Mouse (Mus musculus) lung, postnatal 0 days (tissue): ENCODE results near the gene Gm47995. TPM values are rescaled to one million over a fixed set of nuclear protein-coding genes. Genes with fewer than 3 reads are reported as not detected.
"Not testable (repeated sequence)": the region's sequence is repeated elsewhere in the genome, so short reads cannot be mapped to it uniquely, and the experiment has no call there.

Experiments used
- ATAC-seq: fragments of 200-750 bp; cut with Nextera tagmentation; 2 replicates; pipeline ENCODE4 v1.8.0; 2017; ENCODE audit warnings: moderate library complexity
- DNase-seq: peaks from one replicate; pipeline ENCODE4 v3.0.0-alpha.2; 2016; ENCODE audit warnings: low spot score
- H3K27ac ChIP-seq: fragments of 300-500 bp; sonication (generic); 2 replicates; pipeline ENCODE4 v1.5.1; 2014; ENCODE audit warnings: antibody characterized with exemption, mild to moderate bottlenecking, low read length, mixed read lengths
- H3K27me3 ChIP-seq: fragments of 300-500 bp; sonication (generic); replicated peaks from 2 replicates; pipeline ENCODE4 v1.6.1; 2014; ENCODE audit warnings: low read length, mixed read lengths; ENCODE audit not compliant: insufficient read depth
- H3K36me3 ChIP-seq: fragments of 300-500 bp; sonication (generic); 2 replicates; pipeline ENCODE4 v1.6.1; 2014; ENCODE audit warnings: low read length, mixed read lengths; ENCODE audit not compliant: insufficient read depth
- H3K4me1 ChIP-seq: fragments of 300-500 bp; sonication (generic); 2 replicates; pipeline ENCODE4 v1.6.1; 2014; ENCODE audit warnings: antibody characterized with exemption, low read depth, low read length, mixed read lengths; ENCODE audit not compliant: insufficient read depth
- H3K4me2 ChIP-seq: fragments of 300-500 bp; sonication (generic); replicated peaks from 2 replicates; pipeline ENCODE4 v1.6.1; 2014; ENCODE audit warnings: low read depth, mild to moderate bottlenecking, low read length, moderate library complexity, mixed read lengths
- H3K4me3 ChIP-seq: fragments of 300-500 bp; sonication (generic); 2 replicates; pipeline ENCODE4 v1.5.1; 2014; ENCODE audit warnings: low read depth, low read length
- H3K9ac ChIP-seq: fragments of 300-500 bp; sonication (generic); replicated peaks from 2 replicates; pipeline ENCODE4 v1.6.1; 2014; ENCODE audit warnings: low read depth, mild to moderate bottlenecking
- H3K9me3 ChIP-seq: fragments of 300-500 bp; sonication (generic); 2 replicates; pipeline ENCODE4 v1.6.1; 2016; ENCODE audit warnings: low read length, mixed read lengths
- CTCF ChIP-seq: IDR thresholded peaks from 2 replicates; pipeline ENCODE4 v1.5.1; 2016; ENCODE audit warnings: antibody characterized with exemption, mild to moderate bottlenecking
- EP300 ChIP-seq: IDR thresholded peaks from 2 replicates; pipeline ENCODE4 v1.6.1; 2016; ENCODE audit warnings: antibody characterized with exemption, mild to moderate bottlenecking, control low read depth
- WGBS: fragments of 180-500 bp; shearing (Covaris S2); extraction: QIAGEN DNeasy Blood & Tissue Kit; methylation state at CpG from one replicate; pipeline ENCODE4 v1.1.7; 2014; 5-methylcytosine and 5-hydroxymethylcytosine counted together
- polyA plus RNA-seq: library from polyadenylated mRNA; unstranded; fragments of >200 nt; fragmentation: Nextera tagmentation; extraction: Ambion mirVana; gene quantifications from 2 replicates; pipeline ENCODE4 v1.2.1, GENCODE M21; 2015

Gene Gm47995
- polyA plus RNA-seq, result 0.13 TPM in 1 of 2 replicates, not detected in the other

GRCm38 (mm10) chr1:151198120-151198519 is at the start of gene Gm47995:
TSS of gene Gm47995 (plus strand) at chr1:151198448.
- not testable (repeated sequence) for DNase-seq, ATAC-seq
- WGBS, result 92% methylated on average over 2 of the region's 4 CpGs

GRCm38 (mm10) chr1:151150211-151150610 is 48.0 kb upstream of the Gm47995 start:
- WGBS, result 90% methylated on average over 7 of the region's 7 CpGs
- Histone ChIP-seq H3K4me1 (no peaks in the 10 kb centered on the region), H3K27ac (no peak overlapping the region), H3K9me3 (no peaks in the 10 kb centered on the region), H3K4me2 (no peak overlapping the region), H3K36me3 (no peaks in the 10 kb centered on the region), H3K27me3 (no peaks in the 10 kb centered on the region), H3K4me3 (no peak overlapping the region), H3K9ac (no peak overlapping the region)
- TF ChIP-seq EP300, result no peak
- TF ChIP-seq CTCF, result no peak
- ATAC-seq, result no peak
- DNase-seq, result no peak

More at GRCm38 (mm10) chr1:151198120-151198519, at the start of gene Gm47995:
- not testable (repeated sequence) for H3K4me2 ChIP-seq, H3K4me3 ChIP-seq, H3K27ac ChIP-seq, H3K9ac ChIP-seq, H3K9me3 ChIP-seq, H3K27me3 ChIP-seq, H3K36me3 ChIP-seq, H3K4me1 ChIP-seq

- TF ChIP-seq CTCF, result no peak
- TF ChIP-seq EP300, result no peak
- Histone ChIP-seq H3K27me3 (no peaks in the 10 kb centered on the region), H3K27ac (no peak overlapping the region), H3K36me3 (no peaks in the 10 kb centered on the region), H3K4me3 (no peak overlapping the region), H3K9ac (no peak overlapping the region), H3K4me2 (no peak overlapping the region), H3K4me1 (no peaks in the 10 kb centered on the region), H3K9me3 (no peaks in the 10 kb centered on the region)
- DNase-seq, result no peak
- no peak for ATAC-seq
- 69% methylated on average over 2 of the region's 2 CpGs for WGBS
Measured at GRCm38 (mm10) chr1:151151089-151151488, 47.2 kb upstream of the Gm47995 start.

GRCm38 (mm10) chr1:151153056-151153652 is 45.1 kb upstream of the Gm47995 start:
- Histone ChIP-seq H3K27ac (no peak overlapping the region), H3K4me2 (no peak overlapping the region), H3K9me3 (no peaks in the 10 kb centered on the region), H3K9ac (no peak overlapping the region), H3K27me3 (no peaks in the 10 kb centered on the region), H3K36me3 (no peaks in the 10 kb centered on the region), H3K4me3 (no peak overlapping the region), H3K4me1 (no peaks in the 10 kb centered on the region)
- TF ChIP-seq CTCF, result no peak
- TF ChIP-seq EP300, result no peak
- no peak for DNase-seq
- ATAC-seq, result no peak
- WGBS, result 70% methylated on average over 6 of the region's 6 CpGs

GRCm38 (mm10) chr1:151154131-151154530 is 44.1 kb upstream of the Gm47995 start:
- not testable (repeated sequence) for H3K4me2 ChIP-seq, H3K9me3 ChIP-seq, ATAC-seq, H3K27me3 ChIP-seq, H3K4me1 ChIP-seq, DNase-seq, H3K9ac ChIP-seq, H3K27ac ChIP-seq, H3K36me3 ChIP-seq, H3K4me3 ChIP-seq
- WGBS, result 90% methylated on average over 9 of the region's 9 CpGs

- ATAC-seq, result no peak
- WGBS, result 98% methylated on average over 3 of the region's 3 CpGs
- H3K4me2 ChIP-seq, result no peak overlapping the region
- no peaks in the 10 kb centered on the region for H3K27me3 ChIP-seq
- no peak overlapping the region for H3K27ac ChIP-seq
- H3K4me1 ChIP-seq, result no peaks in the 10 kb centered on the region
- no peak overlapping the region for H3K9ac ChIP-seq
- H3K9me3 ChIP-seq, result no peaks in the 10 kb centered on the region
- DNase-seq, result no peak
- no peak overlapping the region for H3K4me3 ChIP-seq
- no peaks in the 10 kb centered on the region for H3K36me3 ChIP-seq
- no peak for TF ChIP-seq EP300
- TF ChIP-seq CTCF, result no peak
Measured at GRCm38 (mm10) chr1:151156129-151156528, 42.1 kb upstream of the Gm47995 start.
